Mouse (Mus musculus) hindbrain, embryonic 14.5 days (tissue): ENCODE measurements at regions not wholly inside any gene's neighbourhood (a gene's known extent, or its start where the extent isn't known, plus 50 kb on each side); places are given as distances from the start of the nearest gene placed in this dataset.

Experiments
- ATAC-seq: fragments of 200-750 bp; cut with Nextera tagmentation; 2 replicates; pipeline ENCODE4 v1.8.0; 2017; ENCODE audit warnings: moderate number of reproducible peaks, mild to moderate bottlenecking, moderate TSS enrichment, moderate library complexity; ENCODE audit not compliant: low FRiP score
- DNase-seq: peaks from one replicate; pipeline ENCODE4 v3.0.0-alpha.2; 2015; ENCODE audit warnings: low spot score
- H3K27ac ChIP-seq: fragments of 300-500 bp; sonication (generic); 2 replicates; pipeline ENCODE4 v1.5.1; 2014; ENCODE audit warnings: mild to moderate bottlenecking, moderate library complexity
- H3K27me3 ChIP-seq: fragments of 300-500 bp; sonication (generic); 2 replicates; pipeline ENCODE4 v1.6.1; 2014; ENCODE audit warnings: mild to moderate bottlenecking, low read length, mixed read lengths; ENCODE audit not compliant: control insufficient read depth, insufficient read depth
- H3K36me3 ChIP-seq: fragments of 300-500 bp; sonication (generic); replicated peaks from 2 replicates; pipeline ENCODE4 v1.6.1; 2014; ENCODE audit not compliant: control insufficient read depth, insufficient read depth
- H3K4me1 ChIP-seq: fragments of 300-500 bp; sonication (generic); replicated peaks from 2 replicates; pipeline ENCODE4 v1.6.1; 2014; ENCODE audit warnings: antibody characterized with exemption, low read length, mixed read lengths; ENCODE audit not compliant: control insufficient read depth, insufficient read depth
- H3K4me2 ChIP-seq: fragments of 300-500 bp; sonication (generic); replicated peaks from 2 replicates; pipeline ENCODE4 v1.6.1; 2014; ENCODE audit warnings: mild to moderate bottlenecking, moderate library complexity
- H3K4me3 ChIP-seq: fragments of 300-500 bp; sonication (generic); replicated peaks from 2 replicates; pipeline ENCODE4 v1.5.1; 2014; ENCODE audit warnings: mild to moderate bottlenecking, low read length
- H3K9ac ChIP-seq: fragments of 300-500 bp; sonication (generic); 2 replicates; pipeline ENCODE4 v1.6.1; 2014
- H3K9me3 ChIP-seq: fragments of 300-500 bp; sonication (generic); 2 replicates; pipeline ENCODE4 v1.6.1; 2016; ENCODE audit warnings: low read length; ENCODE audit not compliant: control insufficient read depth
- WGBS: fragments of 180-500 bp; shearing (Covaris S2); extraction: QIAGEN DNeasy Blood & Tissue Kit; methylation state at CpG from one replicate; pipeline ENCODE4 v1.1.7; 2014; 5-methylcytosine and 5-hydroxymethylcytosine counted together

DNA sequence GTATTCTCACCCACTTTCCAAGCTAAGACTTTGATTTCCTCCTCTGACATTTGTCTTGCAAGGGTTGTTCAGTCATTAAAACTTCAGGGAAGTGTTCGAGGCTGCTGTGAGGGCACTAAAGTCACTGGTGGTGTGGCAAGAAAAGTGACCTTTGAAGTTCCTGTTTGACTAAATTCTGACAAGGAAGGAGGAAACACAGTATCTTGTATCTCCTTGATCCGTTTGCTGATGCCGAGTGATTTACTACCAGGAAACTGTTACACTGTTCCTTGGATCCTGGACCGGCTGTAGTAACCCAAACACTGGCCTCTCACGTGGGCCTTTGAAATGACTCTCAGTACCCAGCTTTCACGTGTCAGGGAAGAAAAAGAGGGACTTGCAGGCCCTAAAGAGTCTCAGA is 53.5 kb upstream of the Ralgapa2 start:
- 83% methylated on average over 6 of the region's 6 CpGs for WGBS
- Histone ChIP-seq H3K36me3 (no peaks in the 10 kb centered on the region), H3K9me3 (no peaks in the 10 kb centered on the region), H3K27me3 (no peaks in the 10 kb centered on the region), H3K4me2 (no peak overlapping the region), H3K9ac (no peak overlapping the region), H3K4me1 (no peaks in the 10 kb centered on the region), H3K4me3 (no peak overlapping the region), H3K27ac (no peak overlapping the region)
- ATAC-seq (no peak), DNase-seq (no peak)

DNA sequence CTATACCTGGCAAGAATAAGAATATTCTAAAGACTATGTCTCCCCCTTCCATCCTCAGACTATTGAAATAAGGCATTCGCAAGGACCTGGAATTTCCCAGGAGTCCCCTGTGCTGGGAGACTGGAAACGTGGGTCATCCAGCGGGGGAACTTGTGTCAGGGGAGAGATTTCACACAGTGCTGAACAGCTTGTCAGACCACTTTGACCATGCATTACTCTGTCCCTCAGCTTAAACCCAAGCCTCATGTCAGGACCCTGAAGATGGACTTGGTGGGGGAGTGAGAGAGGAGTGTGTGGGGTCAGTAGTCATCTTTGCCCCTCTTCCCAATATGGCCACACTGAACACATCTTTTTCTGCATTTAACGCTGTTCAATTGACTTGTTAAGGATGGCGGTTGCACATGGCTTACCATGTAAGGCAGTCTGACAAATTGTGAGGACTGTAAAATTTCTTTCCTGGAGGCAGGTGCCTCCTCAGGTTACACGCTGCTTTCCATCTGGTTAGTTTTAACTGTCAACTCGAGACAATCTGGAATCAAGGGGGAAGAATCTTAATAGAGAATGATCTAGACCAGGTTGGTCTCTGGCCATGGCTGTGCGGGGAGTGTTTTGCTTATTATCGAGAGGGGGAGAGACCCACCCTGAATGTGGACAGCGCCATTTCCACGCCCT is 56.2 kb upstream of the Ralgapa2 start:
- Histone ChIP-seq H3K27me3 (no peaks in the 10 kb centered on the region), H3K4me3 (no peak overlapping the region), H3K36me3 (no peaks in the 10 kb centered on the region), H3K4me1 (no peaks in the 10 kb centered on the region), H3K4me2 (no peak overlapping the region), H3K27ac (no peak overlapping the region), H3K9me3 (no peaks in the 10 kb centered on the region), H3K9ac (no peak overlapping the region)
- ATAC-seq: no peak
- 87% methylated on average over 11 of the region's 11 CpGs for WGBS
- no peak for DNase-seq

DNA sequence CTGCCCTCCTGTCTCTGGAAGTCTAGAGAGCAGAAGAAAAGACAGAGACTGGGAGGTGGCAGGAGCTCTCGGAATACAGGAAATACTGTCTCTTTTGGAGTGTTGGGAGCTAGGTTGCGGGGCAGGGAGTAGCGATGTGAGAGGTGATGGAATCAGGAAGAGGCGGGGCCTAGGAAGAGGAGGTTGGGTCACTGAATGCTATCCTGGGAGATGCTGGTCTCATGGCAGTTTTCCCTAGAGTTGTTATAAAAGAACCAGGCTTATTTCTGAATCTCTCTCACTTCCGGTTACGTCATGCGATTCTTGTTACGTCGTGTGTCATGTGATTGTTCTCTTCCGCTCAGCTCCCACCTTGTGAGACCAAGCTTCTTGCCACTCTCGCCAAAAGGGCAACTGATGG is 58.9 kb upstream of the Ralgapa2 start:
- Histone ChIP-seq H3K4me2 (no peak overlapping the region), H3K9me3 (no peaks in the 10 kb centered on the region), H3K27me3 (no peaks in the 10 kb centered on the region), H3K4me1 (no peaks in the 10 kb centered on the region), H3K27ac (no peak overlapping the region), H3K4me3 (no peak overlapping the region), H3K36me3 (no peaks in the 10 kb centered on the region), H3K9ac (no peak overlapping the region)
- WGBS: 94% methylated on average over 11 of the region's 11 CpGs
- ATAC-seq (no peak), DNase-seq (no peak)

DNA sequence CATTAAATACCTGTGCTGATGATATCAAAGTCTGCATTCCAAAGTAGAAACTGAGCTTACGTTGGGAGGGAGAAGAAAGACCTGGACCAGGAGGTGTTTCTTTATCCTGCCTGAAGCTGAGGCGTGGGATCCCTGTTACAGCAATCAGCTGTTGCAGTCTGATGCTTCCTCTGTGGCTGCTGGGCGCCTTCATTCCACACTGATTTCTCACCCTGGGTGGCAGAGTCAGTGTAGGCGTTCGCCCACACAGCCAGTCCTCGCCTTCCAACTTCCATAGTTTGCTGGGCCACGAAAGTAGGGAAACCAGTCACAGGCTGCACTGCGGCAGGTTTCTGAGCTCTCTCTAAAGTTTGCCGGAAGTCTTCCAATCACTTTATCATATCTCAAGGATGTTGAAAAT is 59.7 kb upstream of the Ralgapa2 start:
- no peak overlapping the region for H3K9ac ChIP-seq
- no peaks in the 10 kb centered on the region for H3K4me1 ChIP-seq
- no peak overlapping the region for H3K4me3 ChIP-seq
- H3K27me3 ChIP-seq: no peaks in the 10 kb centered on the region
- ATAC-seq (no peak), DNase-seq (no peak)
- no peak overlapping the region for H3K27ac ChIP-seq
- H3K9me3 ChIP-seq: no peaks in the 10 kb centered on the region
- no peaks in the 10 kb centered on the region for H3K36me3 ChIP-seq
- H3K4me2 ChIP-seq: no peak overlapping the region
- WGBS: 94% methylated on average over 9 of the region's 9 CpGs

DNA sequence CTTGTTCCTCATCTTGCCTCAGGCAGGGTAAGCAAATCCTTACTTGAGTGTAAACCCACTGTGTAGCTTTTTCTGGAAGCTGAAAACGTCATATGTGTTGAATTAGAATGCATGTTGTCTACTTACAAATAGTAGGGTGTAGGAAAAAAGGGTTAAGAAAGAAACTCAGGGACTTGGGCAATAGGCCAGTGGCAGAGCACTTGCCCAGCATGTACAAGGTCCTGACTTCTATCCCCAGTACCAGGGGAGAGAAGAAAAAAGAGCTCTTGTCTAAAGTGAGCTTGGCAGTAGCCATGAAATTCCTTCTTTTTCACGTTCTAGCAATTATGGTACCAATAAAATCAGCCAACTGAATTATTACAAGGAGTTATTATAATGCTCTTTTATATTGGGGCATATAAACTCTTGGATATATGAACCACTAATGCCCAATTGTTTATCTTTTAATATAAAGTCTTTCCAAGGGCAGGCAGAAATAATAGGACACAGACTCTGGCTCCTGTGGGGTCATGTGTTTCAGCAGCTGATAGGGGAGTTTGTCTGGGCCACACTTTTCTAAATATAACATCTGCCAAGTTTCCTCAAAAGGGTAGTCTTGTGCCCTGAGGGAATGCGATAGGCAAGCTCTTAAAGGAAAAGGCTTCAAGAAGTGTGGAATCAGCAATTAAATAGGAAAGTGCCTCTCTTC is 63.6 kb upstream of the Ralgapa2 start:
- no peak for DNase-seq
- H3K27ac ChIP-seq: no peak overlapping the region
- no peak overlapping the region for H3K9ac ChIP-seq
- whole genome bisulfite sequencing: 68% methylated on average over 3 of the region's 3 CpGs
- no peaks in the 10 kb centered on the region for H3K27me3 ChIP-seq
- no peak for ATAC-seq
- no peak overlapping the region for H3K4me2 ChIP-seq
- no peaks in the 10 kb centered on the region for H3K4me1 ChIP-seq
- no peak overlapping the region for H3K4me3 ChIP-seq
- H3K36me3 ChIP-seq: no peaks in the 10 kb centered on the region
- no peaks in the 10 kb centered on the region for H3K9me3 ChIP-seq

- Histone ChIP-seq H3K36me3 (no peaks in the 10 kb centered on the region), H3K4me1 (no peaks in the 10 kb centered on the region), H3K27ac (no peak overlapping the region), H3K4me3 (no peak overlapping the region), H3K9me3 (no peaks in the 10 kb centered on the region), H3K4me2 (no peak overlapping the region), H3K9ac (no peak overlapping the region), H3K27me3 (no peaks in the 10 kb centered on the region)
- 81% methylated on average over 4 of the region's 4 CpGs for WGBS
- ATAC-seq (no peak), DNase-seq (no peak)
These were observed 64.3 kb upstream of the Ralgapa2 start for GRCm38 (mm10) chr2:146576298-146576905.

GRCm38 (mm10) chr2:146577096-146577495 is 65.0 kb upstream of the Ralgapa2 start:
- 93% methylated on average over 3 of the region's 3 CpGs for WGBS
- DNase-seq (no peak), ATAC-seq (no peak)
- no peaks in the 10 kb centered on the region for H3K9me3 ChIP-seq
- no peaks in the 10 kb centered on the region for H3K27me3 ChIP-seq
- H3K4me1 ChIP-seq: no peaks in the 10 kb centered on the region
- H3K4me3 ChIP-seq: no peak overlapping the region
- no peak overlapping the region for H3K4me2 ChIP-seq
- H3K9ac ChIP-seq: no peak overlapping the region
- no peak overlapping the region for H3K27ac ChIP-seq
- H3K36me3 ChIP-seq: no peaks in the 10 kb centered on the region

DNA sequence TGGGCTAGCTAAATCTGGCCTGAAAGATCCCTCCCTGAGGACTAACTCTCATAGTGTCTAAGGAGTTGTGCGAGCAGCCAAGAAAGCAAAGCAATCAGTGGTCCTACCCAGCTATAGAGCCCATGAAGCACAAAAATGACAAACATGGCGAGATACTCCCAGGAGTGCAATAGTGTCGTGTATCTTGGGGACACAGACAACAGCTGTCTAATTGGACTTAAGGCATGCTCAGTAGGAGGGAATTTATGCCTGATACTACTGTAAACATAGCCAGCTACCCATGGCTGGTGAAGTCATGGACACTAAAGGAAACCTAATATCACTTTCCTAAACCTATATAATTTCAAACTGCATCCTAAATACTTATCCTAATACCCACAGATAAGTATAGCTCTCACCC is 69.1 kb upstream of the Ralgapa2 start:
- no peak for DNase-seq
- Histone ChIP-seq H3K4me1 (no peaks in the 10 kb centered on the region), H3K4me3 (no peak overlapping the region), H3K36me3 (no peaks in the 10 kb centered on the region), H3K4me2 (no peak overlapping the region), H3K9ac (no peak overlapping the region), H3K27ac (no peak overlapping the region), H3K27me3 (no peaks in the 10 kb centered on the region), H3K9me3 (no peaks in the 10 kb centered on the region)
- ATAC-seq: no peak
- 87% methylated on average over 3 of the region's 3 CpGs for WGBS

GRCm38 (mm10) chr2:146583807-146584388 is 71.8 kb upstream of the Ralgapa2 start:
- no peak overlapping the region for H3K4me3 ChIP-seq
- no peak overlapping the region for H3K27ac ChIP-seq
- H3K9me3 ChIP-seq: no peaks in the 10 kb centered on the region
- no peaks in the 10 kb centered on the region for H3K36me3 ChIP-seq
- DNase-seq: no peak
- no peak overlapping the region for H3K9ac ChIP-seq
- no peaks in the 10 kb centered on the region for H3K4me1 ChIP-seq
- no peak overlapping the region for H3K4me2 ChIP-seq
- H3K27me3 ChIP-seq: no peaks in the 10 kb centered on the region
- no peak for ATAC-seq
